Mouse (Mus musculus) adrenal gland, adult 10 weeks (tissue): Measurements from ENCODE around the gene Tmem106c. TPM values are rescaled to one million over a fixed set of nuclear protein-coding genes. Genes with fewer than 3 reads are reported as not detected.

Source experiments
- polyA plus RNA-seq: library from polyadenylated mRNA; stranded (reverse); fragments of 350-450 nt; fragmentation: Illumina TruSeq; extraction: RNeasy Lipid Tissue Mini Kit (QIAGEN cat#74804); gene quantifications from one replicate; pipeline ENCODE4 v1.2.3, GENCODE M21; 2014; ENCODE audit warnings: low read depth, low replicate concordance

Gene Tmem106c
- 17.1 TPM for polyA plus RNA-seq

GRCm38 (mm10) chr15:97963989-97964835 lies at the start of gene Tmem106c:
Tmem106c (plus strand) TSS chr15:97964200.

GRCm38 (mm10) chr15:98003822-98004739 lies 40.1 kb downstream of the Tmem106c start, which contains the start of gene Col2a1:
Col2a1 (minus strand) TSS chr15:98004695.

Other genes with a start within 250 kb of the Tmem106c start
- 0.99 TPM for gene Endou, start 232.9 kb upstream of the Tmem106c start, polyA plus RNA-seq
- 0.70 TPM for gene Rapgef3, start 196.2 kb upstream of the Tmem106c start, polyA plus RNA-seq
- 86.8 TPM for gene Slc48a1, start 185.7 kb upstream of the Tmem106c start, polyA plus RNA-seq
- 4.1 TPM for gene Hdac7, start 119.7 kb upstream of the Tmem106c start, polyA plus RNA-seq
- gene Vdr, start 53.6 kb upstream of the Tmem106c start, polyA plus RNA-seq, result 3.0 TPM
- not detected for gene Col2a1, start 40.5 kb downstream of the Tmem106c start, polyA plus RNA-seq
- 11.9 TPM for gene Pfkm, start 128.4 kb downstream of the Tmem106c start, polyA plus RNA-seq
- gene Senp1, start 129.5 kb downstream of the Tmem106c start, polyA plus RNA-seq, result 36.2 TPM
- gene Asb8, start 201.4 kb downstream of the Tmem106c start, polyA plus RNA-seq, result 29.8 TPM
- gene Ccdc184, start 203.0 kb downstream of the Tmem106c start, polyA plus RNA-seq, result not detected
- not detected for gene Olfr288, start 231.3 kb downstream of the Tmem106c start, polyA plus RNA-seq